Mouse (Mus musculus): ENCODE results near the gene Raver1. TPM values are rescaled to one million over a fixed set of nuclear protein-coding genes. Genes with fewer than 3 reads are reported as not detected.

Raver1 gene
- total RNA-seq, 2 experiments from 2014 or later, result 16.8 to 20.2 TPM

DNA sequence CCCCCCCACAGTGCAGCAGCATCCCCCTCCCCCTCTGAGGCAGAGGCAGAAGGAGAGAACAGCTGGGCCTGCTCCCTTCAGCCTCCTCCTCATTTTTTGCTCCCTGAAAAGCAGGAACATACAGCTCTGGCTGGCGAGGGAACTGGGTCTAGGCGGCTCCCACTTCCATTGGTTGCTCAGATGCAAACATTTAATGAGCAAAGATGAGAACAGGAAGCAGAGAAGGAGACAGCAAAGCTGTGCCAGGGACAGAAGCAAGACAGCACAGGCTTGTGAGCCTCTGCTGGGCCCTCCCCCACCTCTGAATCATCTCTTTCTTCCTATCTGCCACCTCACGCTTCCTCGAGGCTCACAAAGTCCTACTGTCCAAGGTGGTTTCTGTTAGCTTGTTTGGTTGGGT lies 50.5 kb downstream of the Raver1 start:
- no peak for DNase-seq (ENCODE audit: low spot score)

DNA sequence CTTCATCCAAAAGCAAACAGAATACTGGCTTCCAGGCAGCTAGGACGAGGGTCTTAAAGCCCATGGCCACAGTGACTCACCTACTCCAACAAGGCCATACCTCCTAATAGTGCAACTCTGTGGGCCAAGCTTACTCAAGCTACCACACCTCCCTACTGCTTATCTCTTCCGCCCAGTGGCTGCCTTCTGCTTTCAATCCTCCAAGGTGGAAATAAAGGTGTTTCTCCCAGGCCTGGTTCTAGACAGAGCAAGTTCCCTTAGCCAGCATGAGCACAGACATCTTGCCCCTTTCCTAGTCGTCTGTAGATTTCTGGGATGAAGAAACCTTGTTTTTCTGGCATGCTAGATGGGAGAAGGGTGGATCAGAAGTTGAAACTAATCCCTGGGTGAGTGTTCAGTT lies 52.0 kb downstream of the Raver1 start:
- no peak for DNase-seq (ENCODE audit: low spot score)

DNA sequence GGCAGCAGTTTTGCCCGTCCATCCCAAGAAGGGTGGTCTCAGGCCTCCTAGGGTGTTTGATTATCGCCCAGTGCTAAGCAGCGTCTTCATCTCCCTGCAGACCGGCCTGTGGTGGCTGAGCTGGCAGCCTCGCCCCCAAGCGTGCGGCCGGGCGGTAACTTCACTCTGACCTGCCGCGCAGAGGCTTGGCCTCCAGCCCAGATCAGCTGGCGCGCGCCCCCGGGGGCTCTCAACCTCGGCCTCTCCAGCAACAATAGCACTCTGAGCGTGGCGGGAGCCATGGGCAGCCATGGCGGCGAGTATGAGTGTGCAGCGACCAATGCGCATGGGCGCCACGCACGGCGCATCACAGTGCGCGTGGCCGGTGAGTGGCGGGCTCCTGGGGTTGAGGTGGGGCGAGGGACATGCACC lies 54.3 kb downstream of the Raver1 start:
- no peak for DNase-seq (ENCODE audit: low spot score)

DNA sequence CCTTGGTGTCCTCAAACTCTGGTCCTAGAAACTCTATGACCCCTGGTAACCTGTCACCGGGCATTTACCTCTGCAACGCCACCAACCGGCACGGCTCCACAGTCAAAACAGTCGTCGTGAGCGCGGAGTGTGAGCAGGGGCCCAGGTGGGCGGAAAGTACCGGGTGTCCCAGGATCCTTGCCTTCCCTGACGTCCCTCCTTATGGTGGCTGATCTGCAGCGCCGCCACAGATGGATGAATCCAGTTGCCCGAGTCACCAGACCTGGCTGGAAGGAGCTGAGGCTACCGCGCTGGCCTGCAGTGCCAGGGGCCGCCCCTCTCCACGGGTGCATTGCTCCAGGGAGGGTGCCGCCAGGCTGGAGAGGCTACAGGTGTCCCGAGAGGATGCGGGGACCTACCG lies 55.1 kb downstream of the Raver1 start:
- no peak for DNase-seq (ENCODE audit: low spot score)

DNA sequence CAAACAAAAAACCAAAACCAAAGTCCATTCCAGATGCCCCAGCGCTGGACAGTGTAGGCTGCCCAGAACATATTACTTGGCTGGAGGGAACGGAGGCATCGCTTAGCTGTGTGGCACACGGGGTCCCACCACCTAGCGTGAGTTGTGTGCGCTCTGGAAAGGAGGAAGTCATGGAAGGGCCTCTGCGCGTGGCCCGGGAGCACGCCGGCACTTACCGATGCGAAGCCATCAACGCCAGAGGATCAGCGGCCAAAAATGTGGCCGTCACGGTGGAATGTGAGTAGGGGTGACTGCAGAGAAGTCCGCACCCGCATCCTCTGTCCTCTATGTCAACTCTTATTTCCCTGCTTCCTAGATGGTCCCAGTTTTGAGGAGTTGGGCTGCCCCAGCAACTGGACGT lies 55.6 kb downstream of the Raver1 start:
- DNase-seq (ENCODE audit: low spot score), result no peak

DNA sequence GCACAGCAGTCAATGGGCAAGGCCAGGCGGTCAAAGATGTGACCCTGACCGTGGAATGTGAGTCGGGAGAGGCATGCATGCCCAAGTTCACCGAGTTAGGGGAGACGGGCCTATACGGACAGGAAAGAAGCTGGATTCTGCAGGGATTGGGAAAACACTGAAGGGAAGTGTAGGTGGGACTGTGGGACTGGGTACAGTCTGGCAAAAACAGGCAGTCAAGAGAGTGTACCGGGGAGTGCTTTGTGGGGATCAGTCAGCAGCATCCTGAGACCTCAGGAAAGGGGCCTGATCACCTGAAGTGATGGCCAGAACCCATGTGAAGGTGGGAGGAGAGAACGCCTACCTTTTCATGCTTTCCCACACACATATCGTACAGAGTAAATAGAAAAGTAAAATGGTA lies 56.2 kb downstream of the Raver1 start:
- DNase-seq (ENCODE audit: low spot score), result no peak

DNA sequence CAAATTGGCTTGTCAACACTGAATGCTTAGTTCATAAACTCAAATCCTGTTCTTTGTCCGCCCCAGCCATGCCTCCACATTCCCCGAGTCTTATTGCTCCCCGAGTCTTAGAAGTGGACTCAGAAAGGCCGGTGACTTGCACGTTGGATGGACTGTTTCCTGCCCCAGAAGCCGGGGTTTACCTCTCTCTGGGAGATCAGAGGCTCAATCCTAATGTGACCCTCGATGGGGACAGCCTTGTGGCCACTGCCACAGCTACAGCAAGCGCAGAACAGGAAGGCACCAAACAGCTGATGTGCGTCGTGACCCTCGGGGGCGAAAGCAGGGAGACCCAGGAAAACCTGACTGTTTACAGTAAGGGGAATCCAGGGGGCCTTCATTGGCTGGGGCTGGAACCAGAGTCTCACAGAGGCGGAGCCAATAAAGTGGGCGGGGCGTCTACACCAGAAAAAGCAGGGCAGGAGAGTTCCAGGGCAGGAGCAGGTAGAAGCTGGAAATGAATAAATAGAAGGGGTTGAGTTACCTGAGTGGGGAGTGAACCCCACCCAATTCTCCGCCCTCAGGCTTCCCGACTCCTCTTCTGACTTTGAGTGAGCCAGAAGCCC lies 57.2 kb downstream of the Raver1 start:
- no peak for DNase-seq (ENCODE audit: low spot score)

DNA sequence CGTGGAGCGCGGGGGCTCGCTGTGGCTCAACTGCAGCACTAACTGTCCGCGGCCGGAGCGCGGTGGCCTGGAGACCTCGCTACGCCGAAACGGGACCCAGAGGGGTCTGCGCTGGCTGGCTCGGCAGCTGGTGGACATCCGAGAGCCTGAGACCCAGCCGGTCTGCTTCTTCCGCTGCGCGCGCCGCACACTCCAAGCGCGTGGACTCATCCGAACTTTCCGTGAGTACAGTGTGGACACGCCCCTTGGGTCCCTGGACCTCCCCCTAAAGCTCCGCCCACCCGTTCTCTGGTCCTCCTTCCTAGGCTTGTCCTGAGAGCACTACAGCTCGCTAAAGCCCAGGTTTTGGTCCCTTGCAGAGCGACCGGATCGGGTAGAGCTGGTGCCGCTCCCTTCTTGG lies 58.7 kb downstream of the Raver1 start:
- DNase-seq (ENCODE audit: low spot score), result peak; percentile 90

DNA sequence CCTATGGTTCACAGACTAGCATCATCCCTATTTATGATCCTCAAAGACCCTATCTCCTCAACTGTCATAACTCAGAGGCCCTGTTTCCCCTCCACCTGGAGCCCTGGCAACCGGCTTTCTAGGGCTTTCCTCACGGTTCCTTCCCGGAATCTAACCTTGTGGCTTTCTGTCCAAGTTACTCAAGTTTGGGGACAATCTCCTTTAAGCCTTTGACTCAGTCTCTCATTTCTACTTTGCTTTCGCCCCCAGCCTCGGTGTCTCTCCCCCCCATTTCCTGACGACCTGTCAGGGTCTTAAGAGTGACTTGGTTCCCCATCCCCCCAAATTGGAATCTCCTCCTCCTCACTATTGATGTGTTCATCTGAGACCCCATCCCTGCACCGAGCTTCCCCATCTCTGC lies 59.3 kb downstream of the Raver1 start:
- no peak for DNase-seq (ENCODE audit: low spot score)

DNA sequence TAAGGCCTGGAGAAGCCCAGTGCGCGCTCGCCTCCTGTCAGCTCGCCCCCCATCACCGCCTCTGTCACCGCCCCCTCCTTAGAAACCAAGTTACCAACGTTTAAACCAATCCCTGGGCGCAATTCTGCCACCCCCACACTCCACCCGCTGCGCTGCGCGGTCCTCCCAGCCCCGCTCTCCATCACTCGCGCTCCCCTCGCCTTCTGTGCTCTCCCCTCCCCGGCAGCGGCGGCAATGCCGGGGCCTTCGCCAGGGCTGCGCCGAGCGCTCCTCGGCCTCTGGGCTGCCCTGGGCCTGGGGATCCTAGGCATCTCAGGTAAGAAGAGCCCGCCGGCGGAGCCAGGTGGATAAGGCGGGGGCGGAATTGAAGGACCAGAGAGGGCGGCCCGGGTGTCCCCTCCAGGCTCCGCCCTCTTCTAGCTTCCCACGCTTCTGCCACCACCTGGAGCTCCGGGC lies 59.9 kb downstream of the Raver1 start, which contains the start of gene Icam5:
Gene Icam5 (plus strand): TSS at position 178 of the 456 bp plus-strand sequence.
- DNase-seq (ENCODE audit: low spot score), result no peak

DNA sequence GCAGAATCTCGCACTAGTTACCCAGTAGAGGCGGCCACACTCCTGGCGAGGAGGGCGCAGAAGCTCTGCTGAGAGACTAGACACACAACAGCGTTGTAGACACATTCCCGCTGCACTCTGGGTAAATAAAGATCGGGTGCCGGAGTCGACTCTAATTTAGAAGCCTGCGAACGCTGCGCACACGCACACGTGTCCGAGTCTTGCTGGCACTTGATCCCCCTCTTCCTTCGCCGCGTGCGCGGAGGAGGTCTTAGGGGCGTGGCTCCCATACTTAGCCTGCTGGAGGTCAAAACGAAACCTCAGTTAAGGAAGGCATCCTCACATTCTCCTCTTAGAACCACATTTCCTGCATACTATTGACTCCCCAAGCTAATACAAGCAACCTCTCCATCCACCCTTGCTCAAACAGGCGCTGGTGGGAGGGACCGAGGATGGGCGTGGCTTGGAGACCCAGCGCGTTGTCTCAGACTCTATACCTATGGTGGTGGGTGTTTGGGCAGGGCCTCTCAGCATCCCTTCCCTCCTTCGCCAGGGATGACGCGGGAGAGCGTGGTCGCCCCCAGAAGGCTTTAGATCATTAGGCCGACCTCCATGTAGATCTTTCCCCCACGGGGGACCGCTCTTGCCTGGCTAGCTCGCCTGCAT lies 60.4 kb downstream of the Raver1 start:
- DNase-seq (ENCODE audit: low spot score), result peak; percentile 69

DNA sequence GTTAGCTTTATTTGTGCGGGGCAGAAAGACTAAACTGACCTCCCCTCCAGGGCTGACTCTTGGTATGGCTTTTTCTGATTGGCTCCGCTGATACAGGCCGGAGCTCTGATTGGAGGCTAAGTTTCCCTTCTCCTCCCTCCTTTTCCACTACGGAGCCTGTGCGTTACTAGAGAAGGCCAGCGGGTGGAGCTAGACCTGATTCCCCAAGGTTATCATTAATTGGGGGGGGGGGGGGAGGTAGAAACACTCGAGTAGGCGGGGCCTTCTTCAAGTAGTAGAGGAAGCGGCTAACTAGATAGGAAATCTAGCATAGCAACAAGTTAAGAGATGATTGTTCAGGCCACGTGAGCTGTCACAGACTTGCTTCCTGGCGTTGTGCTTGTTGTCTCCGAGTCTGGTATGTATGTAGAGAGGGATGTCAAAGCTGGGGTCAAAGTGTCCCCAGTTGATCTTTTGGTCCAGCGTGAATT lies 61.0 kb downstream of the Raver1 start:
- peak; percentile 94 for DNase-seq (ENCODE audit: low spot score)

DNA sequence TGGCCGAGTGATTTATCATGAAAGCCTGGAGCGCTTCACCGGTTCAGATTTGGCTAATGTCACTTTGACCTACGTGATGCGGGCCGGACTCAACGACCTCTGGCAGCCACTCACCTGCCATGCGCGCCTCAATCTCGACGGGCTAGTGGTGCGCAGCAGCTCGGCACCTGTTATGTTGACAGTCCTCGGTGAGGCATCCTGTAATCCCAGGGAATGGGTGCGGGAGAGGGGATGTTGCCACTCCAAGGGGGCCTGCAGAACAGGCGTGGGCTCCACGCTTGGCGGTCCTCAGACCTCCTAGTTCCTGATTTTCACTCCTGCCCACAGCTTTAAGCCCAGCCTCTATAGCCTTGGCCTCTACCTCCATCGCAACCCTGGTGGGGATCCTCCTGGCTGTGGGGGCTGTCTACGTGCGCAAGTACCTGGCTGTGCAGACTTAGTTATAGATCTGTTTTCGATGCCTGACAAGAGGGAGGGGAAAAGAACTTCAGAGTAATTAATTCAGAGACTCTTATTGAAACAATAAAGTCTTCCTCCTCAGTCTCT lies 61.7 kb downstream of the Raver1 start:
- no peak for DNase-seq (ENCODE audit: low spot score)

DNA sequence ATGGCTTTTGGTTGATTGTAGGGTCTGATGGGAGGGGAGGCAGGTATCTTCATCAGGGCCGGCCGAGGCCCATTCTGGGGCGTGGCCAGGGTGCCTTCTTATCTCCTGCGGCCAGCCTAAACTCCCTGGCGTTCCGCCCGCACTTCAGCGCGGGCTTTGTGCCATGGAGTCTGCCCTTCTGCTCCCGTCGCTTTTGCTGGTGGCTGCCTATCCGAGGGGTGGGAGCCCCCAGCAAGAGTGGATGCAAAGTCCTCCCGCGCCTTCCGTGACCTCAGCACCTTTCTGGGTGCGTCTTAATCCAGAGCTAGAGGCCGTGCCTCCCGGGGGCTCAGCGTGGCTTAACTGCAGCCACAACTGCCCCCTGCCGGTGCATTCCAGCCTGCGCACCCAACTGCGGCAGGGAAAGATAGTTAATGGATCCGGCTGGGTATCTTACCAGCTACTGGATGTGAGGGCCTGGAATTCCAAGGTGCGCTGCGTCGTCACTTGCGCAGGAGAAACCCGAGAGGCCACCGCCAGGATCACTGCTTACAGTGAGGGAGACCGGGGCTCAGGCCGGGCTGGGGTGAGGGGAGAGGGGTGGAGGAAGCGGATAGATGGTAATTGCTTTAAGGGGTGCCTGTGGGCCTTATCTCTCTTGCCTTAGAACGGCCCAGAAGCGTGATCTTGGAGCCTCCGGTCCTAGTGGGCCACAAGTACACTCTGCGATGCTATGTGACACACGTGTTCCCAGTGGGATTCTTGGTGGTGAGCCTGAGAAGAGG lies 62.3 kb downstream of the Raver1 start, which contains the start of gene Icam4:
Gene Icam4 (plus strand): TSS at position 83 of the 764 bp plus-strand sequence.
- DNase-seq (ENCODE audit: low spot score), result peak; percentile 83

DNA sequence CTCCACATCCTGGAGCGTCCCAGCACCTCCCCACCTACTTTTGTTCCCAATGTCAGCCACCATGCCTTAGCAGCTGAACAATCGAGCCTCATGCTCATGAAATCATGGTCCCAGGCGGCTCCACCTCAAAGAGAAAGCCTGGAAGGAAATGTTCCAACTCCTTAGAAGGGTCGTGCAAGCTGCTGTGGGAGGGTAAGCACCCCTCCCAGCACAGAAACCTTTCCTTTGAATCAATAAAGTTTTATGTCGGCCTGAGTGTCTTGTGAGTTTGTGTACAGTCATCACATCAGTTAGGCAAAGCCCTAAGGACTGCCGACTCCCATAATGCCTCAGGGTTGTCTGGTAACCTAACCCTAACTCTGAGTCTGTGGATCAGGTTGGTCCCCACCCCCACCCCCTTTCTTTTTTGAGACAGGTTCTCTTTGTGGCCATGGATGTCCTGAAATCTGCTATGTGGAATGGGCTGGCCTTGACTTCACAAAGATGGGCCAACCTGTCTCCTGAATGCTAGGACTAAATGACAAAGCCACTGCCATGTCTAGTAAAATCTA lies 63.2 kb downstream of the Raver1 start:
- DNase-seq (ENCODE audit: low spot score), result no peak

DNA sequence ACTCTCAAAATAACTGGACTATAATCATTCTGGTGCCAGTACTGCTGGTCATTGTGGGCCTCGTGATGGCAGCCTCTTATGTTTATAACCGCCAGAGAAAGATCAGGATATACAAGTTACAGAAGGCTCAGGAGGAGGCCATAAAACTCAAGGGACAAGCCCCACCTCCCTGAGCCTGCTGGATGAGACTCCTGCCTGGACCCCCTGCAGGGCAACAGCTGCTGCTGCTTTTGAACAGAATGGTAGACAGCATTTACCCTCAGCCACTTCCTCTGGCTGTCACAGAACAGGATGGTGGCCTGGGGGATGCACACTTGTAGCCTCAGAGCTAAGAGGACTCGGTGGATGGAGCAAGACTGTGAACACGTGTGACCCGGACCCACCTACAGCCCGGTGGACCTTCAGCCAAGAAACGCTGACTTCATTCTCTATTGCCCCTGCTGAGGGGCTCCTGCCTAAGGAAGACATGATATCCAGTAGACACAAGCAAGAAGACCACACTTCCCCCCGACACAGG lies 64.0 kb downstream of the Raver1 start:
- DNase-seq (ENCODE audit: low spot score), result no peak

DNA sequence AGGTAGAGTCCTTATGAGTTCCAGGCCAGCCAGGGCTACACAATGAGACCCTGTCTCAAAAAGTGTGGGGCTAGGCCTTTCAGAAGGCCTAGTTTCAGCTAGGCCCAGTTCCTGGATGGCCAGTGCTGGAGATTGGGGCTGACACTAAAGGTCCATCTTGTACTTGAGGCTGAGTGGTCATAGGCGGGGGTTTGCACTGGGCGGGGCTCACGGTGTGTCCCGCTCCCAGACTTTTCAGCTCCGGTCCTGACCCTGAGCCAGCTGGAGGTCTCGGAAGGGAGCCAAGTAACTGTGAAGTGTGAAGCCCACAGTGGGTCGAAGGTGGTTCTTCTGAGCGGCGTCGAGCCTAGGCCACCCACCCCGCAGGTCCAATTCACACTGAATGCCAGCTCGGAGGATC lies 65.0 kb downstream of the Raver1 start:
- DNase-seq (ENCODE audit: low spot score), result no peak

DNA sequence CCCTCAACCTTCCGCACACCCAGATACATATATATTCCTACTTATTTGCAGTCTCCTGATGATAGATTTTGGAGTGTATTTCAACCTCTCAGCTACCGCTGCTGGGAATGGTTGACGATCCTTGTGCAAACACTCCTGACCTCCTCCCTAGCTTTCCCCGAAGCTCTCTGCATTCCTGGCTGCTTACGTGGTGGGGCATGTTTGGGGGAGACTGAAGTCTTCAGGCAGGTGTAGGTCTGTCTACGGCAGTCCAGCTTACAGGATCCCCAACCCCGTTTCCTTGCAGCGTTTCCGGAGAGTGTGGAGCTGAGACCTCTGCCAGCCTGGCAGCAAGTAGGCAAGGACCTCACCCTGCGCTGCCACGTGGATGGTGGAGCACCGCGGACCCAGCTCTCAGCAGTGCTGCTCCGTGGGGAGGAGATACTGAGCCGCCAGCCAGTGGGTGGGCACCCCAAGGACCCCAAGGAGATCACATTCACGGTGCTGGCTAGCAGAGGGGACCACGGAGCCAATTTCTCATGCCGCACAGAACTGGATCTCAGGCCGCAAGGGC lies 66.5 kb downstream of the Raver1 start:
- no peak for DNase-seq (ENCODE audit: low spot score)

All from gastrocnemius, adult 18-20 months (tissue).